12 mouse cellular contexts compared by ENCODE assay signal in genomic region chr9:40571280-40571679, GRCm38 (mm10).
"Had no signal": no experiment of that assay in that cellular context is flagged by ENCODE, and none has a peak within 500 bp of the region (broad histone marks: within the 10 kb centered on the region; RNA-seq: fewer than 3 reads in every experiment).

No protein-coding gene starts in this region.

- H3K27ac ChIP-seq: left cerebral cortex, adult 2 months; limb, embryonic 10.5 days; liver, embryonic 12.5 days; lung, embryonic 15.5 days; stomach, postnatal 0 days had no signal

- ATAC-seq: intestine, embryonic 16.5 days; liver, embryonic 12.5 days; midbrain, embryonic 16.5 days had no signal

- H3K4me2 ChIP-seq: liver, embryonic 12.5 days; lung, embryonic 15.5 days; midbrain, embryonic 11.5 days had no signal

- H3K9me3 ChIP-seq: limb, embryonic 10.5 days; liver, embryonic 12.5 days; lung, embryonic 15.5 days; megakaryocyte, embryonic 14.5 days had no signal

- DNase-seq: kidney, postnatal 14 days; lung, postnatal 36 days; right cerebral cortex, adult 18-20 months had no signal

- H3K9ac ChIP-seq: liver, embryonic 12.5 days; lung, embryonic 15.5 days had no signal

- H3K4me1 ChIP-seq: liver, embryonic 12.5 days; megakaryocyte, embryonic 14.5 days had no signal

- H3K27me3 ChIP-seq: liver, embryonic 12.5 days; lung, embryonic 15.5 days had no signal

- H3K4me3 ChIP-seq: left cerebral cortex, adult 2 months; limb, embryonic 10.5 days; liver, embryonic 12.5 days; lung, embryonic 15.5 days; megakaryocyte, embryonic 14.5 days had no signal

- H3K36me3 ChIP-seq: limb, embryonic 10.5 days; liver, embryonic 12.5 days; lung, embryonic 15.5 days had no signal
